Mouse (Mus musculus) adrenal gland (tissue): ENCODE measurements around the gene Igf1r.

Experiments used
- intact Hi-C: fragments of 180-260 bp; cut with DNase I; formaldehyde crosslinking; loops from one replicate; pipeline ENCODE4 v1.15.1; 2025

Igf1r gene

GRCm38 (mm10) chr7:67954591-67955185 lies 2.1 kb downstream of the Igf1r start:
- intact Hi-C loops = loop anchor here (10.0 kb wide), 1 partner anchor 280 kb away; no protein-coding TSS in a partner anchor

GRCm38 (mm10) chr7:67955276-67955675 lies 2.6 kb downstream of the Igf1r start:
- intact Hi-C loops = loop anchor here (10.0 kb wide), 1 partner anchor 280 kb away; no protein-coding TSS in a partner anchor

- intact Hi-C loops = loop anchor here (10.0 kb wide), 1 partner anchor 283 kb away; no protein-coding TSS in a partner anchor
Observed at GRCm38 (mm10) chr7:67957376-67957775, 4.7 kb downstream of the Igf1r start.

- intact Hi-C loops = loop anchor here (10.0 kb wide), 1 partner anchor 283 kb away; no protein-coding TSS in a partner anchor
Observed at GRCm38 (mm10) chr7:67958045-67958444, 5.4 kb downstream of the Igf1r start.

- intact Hi-C loops = loop anchor here (5.0 kb wide), 1 partner anchor 158 kb away; no protein-coding TSS in a partner anchor
Observed at GRCm38 (mm10) chr7:67960701-67961100, 8.1 kb downstream of the Igf1r start.

GRCm38 (mm10) chr7:67961567-67962267 lies 9.1 kb downstream of the Igf1r start:
- intact Hi-C loops = loop anchor here (5.0 kb wide), 1 partner anchor 159 kb away; no protein-coding TSS in a partner anchor

- intact Hi-C loops = loop anchor here (5.0 kb wide), 1 partner anchor 161 kb away; no protein-coding TSS in a partner anchor
Observed at GRCm38 (mm10) chr7:67963691-67964090, 11.1 kb downstream of the Igf1r start.

GRCm38 (mm10) chr7:67968394-67968793 lies 15.8 kb downstream of the Igf1r start:
- intact Hi-C loops = no loop called here

- intact Hi-C loops = no loop called here
Observed at GRCm38 (mm10) chr7:67969076-67969475, 16.4 kb downstream of the Igf1r start.

- intact Hi-C loops = no loop called here
Observed at GRCm38 (mm10) chr7:67973180-67974014, 20.8 kb downstream of the Igf1r start.

- intact Hi-C loops = no loop called here
Observed at GRCm38 (mm10) chr7:67981956-67982355, 29.3 kb downstream of the Igf1r start.

- intact Hi-C loops = no loop called here
Observed at GRCm38 (mm10) chr7:67982809-67983208, 30.2 kb downstream of the Igf1r start.

- intact Hi-C loops = no loop called here
Observed at GRCm38 (mm10) chr7:67983451-67983850, 30.8 kb downstream of the Igf1r start.

- intact Hi-C loops = no loop called here
Observed at GRCm38 (mm10) chr7:67985003-67985416, 32.4 kb downstream of the Igf1r start.

- intact Hi-C loops = no loop called here
Observed at GRCm38 (mm10) chr7:67985511-67985910, 32.9 kb downstream of the Igf1r start.

- intact Hi-C loops = no loop called here
Observed at GRCm38 (mm10) chr7:67986277-67986676, 33.6 kb downstream of the Igf1r start.

- intact Hi-C loops = no loop called here
Observed at GRCm38 (mm10) chr7:67986816-67987215, 34.2 kb downstream of the Igf1r start.

GRCm38 (mm10) chr7:67989376-67989775 lies 36.7 kb downstream of the Igf1r start:
- intact Hi-C loops = no loop called here

- intact Hi-C loops = no loop called here
Observed at GRCm38 (mm10) chr7:67993614-67994013, 41.0 kb downstream of the Igf1r start.

GRCm38 (mm10) chr7:67994346-67994858 lies 41.8 kb downstream of the Igf1r start:
- intact Hi-C loops = no loop called here

- intact Hi-C loops = no loop called here
Observed at GRCm38 (mm10) chr7:67995276-67995675, 42.6 kb downstream of the Igf1r start.
